Mouse (Mus musculus) hindbrain, postnatal 0 days (tissue): ENCODE results near the gene Mapk8ip1. TPM values are rescaled to one million over a fixed set of nuclear protein-coding genes. Genes with fewer than 3 reads are reported as not detected.

Experiments
- ATAC-seq: fragments of 200-750 bp; cut with Nextera tagmentation; 2 replicates; pipeline ENCODE4 v1.8.0; 2017; ENCODE audit warnings: mild to moderate bottlenecking, moderate TSS enrichment, moderate library complexity
- DNase-seq: peaks from one replicate; pipeline ENCODE4 v3.0.0-alpha.2; 2015; ENCODE audit warnings: low spot score
- H3K27ac ChIP-seq: fragments of 300-500 bp; sonication (generic); 2 replicates; pipeline ENCODE4 v1.5.1; 2014; ENCODE audit warnings: mild to moderate bottlenecking
- H3K27me3 ChIP-seq: fragments of 300-500 bp; sonication (generic); 2 replicates; pipeline ENCODE4 v1.6.1; 2014; ENCODE audit warnings: low read length, mixed read lengths; ENCODE audit not compliant: insufficient read depth
- H3K36me3 ChIP-seq: fragments of 300-500 bp; sonication (generic); 2 replicates; pipeline ENCODE4 v1.6.1; 2014; ENCODE audit warnings: low read length, mixed read lengths; ENCODE audit not compliant: insufficient read depth
- H3K4me1 ChIP-seq: fragments of 300-500 bp; sonication (generic); 2 replicates; pipeline ENCODE4 v1.6.1; 2014; ENCODE audit warnings: antibody characterized with exemption, low read length, mixed read lengths; ENCODE audit not compliant: insufficient read depth
- H3K4me2 ChIP-seq: fragments of 300-500 bp; sonication (generic); 2 replicates; pipeline ENCODE4 v1.6.1; 2014; ENCODE audit warnings: low read depth, mild to moderate bottlenecking, low read length, moderate library complexity, mixed read lengths
- H3K4me3 ChIP-seq: fragments of 300-500 bp; sonication (generic); 2 replicates; pipeline ENCODE4 v1.5.1; 2014; ENCODE audit warnings: low read length
- H3K9ac ChIP-seq: fragments of 300-500 bp; sonication (generic); replicated peaks from 2 replicates; pipeline ENCODE4 v1.6.1; 2014; ENCODE audit warnings: mild to moderate bottlenecking, low read length, moderate library complexity, mixed read lengths
- H3K9me3 ChIP-seq: fragments of 300-500 bp; sonication (generic); 2 replicates; pipeline ENCODE4 v1.6.1; 2016; ENCODE audit warnings: low read length, mixed read lengths
- CTCF ChIP-seq: IDR thresholded peaks from 2 replicates; pipeline ENCODE4 v1.5.1; 2016; ENCODE audit warnings: antibody characterized with exemption, control low read depth, low read depth
- WGBS: fragments of 180-500 bp; shearing (Covaris S2); extraction: QIAGEN DNeasy Blood & Tissue Kit; methylation state at CpG from one replicate; pipeline ENCODE4 v1.1.7; 2014; 5-methylcytosine and 5-hydroxymethylcytosine counted together
- polyA plus RNA-seq: library from polyadenylated mRNA; unstranded; fragments of >200 nt; fragmentation: Nextera tagmentation; extraction: Ambion mirVana; gene quantifications from 2 replicates; pipeline ENCODE4 v1.2.1, GENCODE M21; 2015
- total RNA-seq: library from RNA; depleted of rRNA; stranded (reverse); fragments of >200 nt; gene quantifications from 2 replicates; pipeline ENCODE4 v1.2.3, GENCODE M21; 2014

The Mapk8ip1 gene
- total and polyA plus RNA-seq, 2 experiments from 2014 or later: 182 to 373 TPM

- Histone ChIP-seq H3K27ac (peak overlapping the region; percentile 85), H3K9me3 (no peaks in the 10 kb centered on the region), H3K4me3 (no peak overlapping the region), H3K4me1 (peaks cover 42% of the 10 kb centered on the region), H3K4me2 (no peak overlapping the region), H3K27me3 (no peaks in the 10 kb centered on the region), H3K36me3 (peaks cover 25% of the 10 kb centered on the region; the same call in 1 of the 2 replicates), H3K9ac (peak overlapping the region; percentile 13; the same call in 1 of the 2 replicates)
- DNase-seq: no peak
- ATAC-seq: 0 out of 2 replicates have a peak, but pooled peaks have one; percentile 6
- WGBS: 52% methylated on average over 4 of the region's 4 CpGs
- TF ChIP-seq CTCF: no peak
Observed at GRCm38 (mm10) chr2:92425366-92425765, 24.3 kb upstream of the Mapk8ip1 start.

- Histone ChIP-seq H3K4me2 (no peak overlapping the region; the same call in 1 of the 2 replicates), H3K9ac (peak overlapping the region; percentile 13; the same call in 1 of the 2 replicates), H3K27ac (peak overlapping the region; percentile 85), H3K9me3 (no peaks in the 10 kb centered on the region), H3K4me1 (peaks cover 42% of the 10 kb centered on the region), H3K4me3 (no peak overlapping the region), H3K36me3 (peaks cover 31% of the 10 kb centered on the region; the same call in 1 of the 2 replicates), H3K27me3 (no peaks in the 10 kb centered on the region)
- ATAC-seq: peak; percentile 82
- 35% methylated on average over 9 of the region's 9 CpGs for WGBS
- peak; percentile 81 for DNase-seq
- TF ChIP-seq CTCF: no peak
Observed at GRCm38 (mm10) chr2:92424462-92425308, 23.6 kb upstream of the Mapk8ip1 start.

DNA sequence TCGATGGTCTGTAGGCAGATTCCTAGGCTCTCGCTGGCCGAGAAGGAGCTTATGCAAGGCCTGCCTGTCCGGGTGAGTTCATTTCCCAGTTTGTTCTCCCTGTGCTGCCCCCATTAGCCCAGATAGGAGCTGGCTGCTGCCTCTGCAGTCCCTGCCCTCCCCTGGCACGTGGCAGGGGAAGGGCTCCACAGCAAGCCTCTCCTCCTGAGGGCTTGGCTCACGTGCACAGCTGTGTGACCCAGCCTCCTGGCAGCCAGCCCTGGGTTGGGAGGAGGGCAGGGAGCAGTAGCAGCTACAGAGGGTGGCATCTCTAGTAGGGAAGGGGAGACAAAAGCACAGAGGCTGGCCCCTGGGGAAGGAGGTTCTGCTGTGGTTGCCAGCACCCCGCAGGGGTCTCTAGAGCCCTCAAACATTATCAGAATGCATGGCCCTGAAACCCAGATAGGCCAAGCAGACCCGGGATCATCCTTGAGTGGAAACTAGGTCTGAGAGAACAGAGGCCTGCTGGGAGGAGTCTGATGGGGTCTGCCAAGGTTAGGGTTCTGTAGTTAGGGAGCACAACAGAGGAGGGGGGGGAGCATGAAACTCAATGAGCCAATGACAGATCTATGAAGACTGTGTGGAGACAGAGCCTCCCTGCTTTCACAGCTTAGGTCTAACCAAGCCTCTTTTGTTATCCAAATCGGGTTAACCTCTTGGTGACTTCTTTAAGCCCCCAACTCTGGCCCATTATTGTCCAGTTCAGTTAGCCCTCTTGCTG is 22.8 kb upstream of the Mapk8ip1 start:
- WGBS: 42% methylated on average over 9 of the region's 9 CpGs
- Histone ChIP-seq H3K9me3 (no peaks in the 10 kb centered on the region), H3K27ac (peak overlapping the region; percentile 85), H3K9ac (no peak overlapping the region), H3K27me3 (no peaks in the 10 kb centered on the region), H3K4me3 (no peak overlapping the region), H3K4me1 (peaks cover 42% of the 10 kb centered on the region), H3K36me3 (peaks cover 37% of the 10 kb centered on the region; the same call in 1 of the 2 replicates), H3K4me2 (no peak overlapping the region; the same call in 1 of the 2 replicates)
- DNase-seq (peak; percentile 80), ATAC-seq (peak; percentile 58)
- TF ChIP-seq CTCF: peak; percentile 25

DNA sequence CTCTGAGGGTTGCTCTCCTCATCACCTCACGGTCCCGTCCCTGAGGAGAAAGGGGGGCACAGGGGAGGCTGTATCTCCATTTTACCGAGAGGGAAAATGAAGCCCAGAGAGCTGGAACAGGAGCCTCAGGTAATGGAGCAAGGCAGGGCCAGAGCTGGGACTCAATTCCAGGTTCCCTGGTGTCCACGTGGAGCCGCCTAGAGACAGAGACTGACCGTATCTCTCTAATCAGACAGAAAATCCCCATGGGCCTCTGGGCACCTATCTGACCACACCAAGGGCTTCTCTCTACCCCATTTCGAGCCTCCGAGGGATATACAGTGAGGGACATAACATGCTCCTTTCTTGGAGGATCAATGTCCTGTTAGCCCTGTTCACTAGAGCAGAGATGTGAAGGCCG is 22.1 kb upstream of the Mapk8ip1 start:
- H3K4me2 ChIP-seq: no peak overlapping the region
- 83% methylated on average over 9 of the region's 9 CpGs for WGBS
- ATAC-seq: no peak
- TF ChIP-seq CTCF: no peak
- peak overlapping the region; percentile 85; the same call in 1 of the 2 replicates for H3K27ac ChIP-seq
- H3K27me3 ChIP-seq: no peaks in the 10 kb centered on the region
- peaks cover 45% of the 10 kb centered on the region; the same call in 1 of the 2 replicates for H3K36me3 ChIP-seq
- no peak overlapping the region for H3K4me3 ChIP-seq
- no peak overlapping the region for H3K9ac ChIP-seq
- no peaks in the 10 kb centered on the region for H3K9me3 ChIP-seq
- DNase-seq: no peak
- H3K4me1 ChIP-seq: peaks cover 39% of the 10 kb centered on the region

GRCm38 (mm10) chr2:92422388-92423135 is 21.5 kb upstream of the Mapk8ip1 start:
- ATAC-seq: no peak; the same call in 1 of the 2 replicates
- H3K4me1 ChIP-seq: peaks cover 33% of the 10 kb centered on the region
- H3K9me3 ChIP-seq: no peaks in the 10 kb centered on the region
- peak; percentile 60 for TF ChIP-seq CTCF
- peak; percentile 52 for DNase-seq
- H3K27me3 ChIP-seq: no peaks in the 10 kb centered on the region
- H3K4me2 ChIP-seq: no peak overlapping the region
- peaks cover 50% of the 10 kb centered on the region; the same call in 1 of the 2 replicates for H3K36me3 ChIP-seq
- peak overlapping the region; percentile 85; the same call in 1 of the 2 replicates for H3K27ac ChIP-seq
- no peak overlapping the region for H3K4me3 ChIP-seq
- WGBS: 66% methylated on average over 10 of the region's 10 CpGs
- no peak overlapping the region for H3K9ac ChIP-seq

DNA sequence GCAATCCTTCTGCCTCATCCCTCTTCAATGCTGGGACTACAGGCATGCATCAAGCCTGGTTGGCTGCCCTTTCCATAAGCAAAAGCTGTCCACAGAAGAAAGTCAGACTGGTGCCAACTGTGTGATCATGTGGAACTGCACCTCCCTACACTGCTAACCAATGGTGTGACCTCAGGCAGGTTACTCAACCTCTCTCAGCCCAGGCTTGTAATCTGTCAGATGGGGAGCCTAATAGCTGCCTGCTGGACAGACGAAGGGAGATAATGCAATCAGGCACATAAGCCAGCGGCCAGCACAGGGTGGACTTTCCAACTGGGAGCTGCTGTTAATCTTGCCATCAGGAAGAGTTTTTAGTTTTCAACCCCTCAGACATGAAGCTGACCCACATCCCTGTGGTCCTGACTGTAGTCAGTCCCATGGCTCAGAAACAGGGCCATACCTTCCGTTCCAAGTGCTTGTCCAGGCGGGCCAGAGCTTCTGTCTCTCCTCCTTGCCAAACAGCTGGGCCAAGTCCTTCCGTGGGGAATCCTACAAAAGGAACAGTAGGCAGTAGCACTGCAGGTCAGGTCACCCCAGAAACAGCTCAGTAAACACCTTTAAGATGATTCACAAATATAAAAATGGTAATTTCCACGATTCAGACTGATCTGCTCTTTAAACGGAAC is 20.8 kb upstream of the Mapk8ip1 start:
- DNase-seq (no peak), ATAC-seq (no peak)
- WGBS: 90% methylated on average over 7 of the region's 7 CpGs
- TF ChIP-seq CTCF: no peak
- H3K9ac ChIP-seq: no peak overlapping the region
- H3K4me3 ChIP-seq: no peak overlapping the region
- H3K4me1 ChIP-seq: peaks cover 27% of the 10 kb centered on the region
- H3K4me2 ChIP-seq: no peak overlapping the region
- no peaks in the 10 kb centered on the region for H3K9me3 ChIP-seq
- H3K27ac ChIP-seq: no peak overlapping the region
- H3K27me3 ChIP-seq: no peaks in the 10 kb centered on the region
- peaks cover 57% of the 10 kb centered on the region; the same call in 1 of the 2 replicates for H3K36me3 ChIP-seq
